Mouse (Mus musculus) liver, embryonic 13.5 days (tissue): ENCODE results near the gene Aasdh. TPM values are rescaled to one million over a fixed set of nuclear protein-coding genes. Genes with fewer than 3 reads are reported as not detected.
A peak's percentile ranks its signal among the peaks of the same experiment; 100 is the strongest.

Experiments used
- ATAC-seq: fragments of 200-750 bp; cut with Nextera tagmentation; 2 replicates; pipeline ENCODE4 v1.8.0; 2017; ENCODE audit warnings: low read depth, mild to moderate bottlenecking, moderate number of reproducible peaks, moderate library complexity
- DNase-seq: peaks from one replicate; pipeline ENCODE4 v3.0.0; 2022
- H3K27ac ChIP-seq: fragments of 300-500 bp; sonication (generic); 2 replicates; pipeline ENCODE4 v1.5.1; 2015; ENCODE audit warnings: moderate library complexity, mild to moderate bottlenecking, inconsistent platforms
- H3K27me3 ChIP-seq: fragments of 300-500 bp; sonication (generic); 2 replicates; pipeline ENCODE4 v1.6.1; 2015; ENCODE audit warnings: mild to moderate bottlenecking, inconsistent platforms
- H3K36me3 ChIP-seq: fragments of 300-500 bp; sonication (generic); 2 replicates; pipeline ENCODE4 v1.6.1; 2015; ENCODE audit warnings: mild to moderate bottlenecking, inconsistent platforms
- H3K4me1 ChIP-seq: fragments of 300-500 bp; sonication (generic); replicated peaks from 2 replicates; pipeline ENCODE4 v1.6.1; 2015; ENCODE audit warnings: inconsistent platforms
- H3K4me2 ChIP-seq: fragments of 300-500 bp; sonication (generic); 2 replicates; pipeline ENCODE4 v1.6.1; 2015; ENCODE audit warnings: inconsistent platforms, mild to moderate bottlenecking, moderate library complexity
- H3K4me3 ChIP-seq: fragments of 300-500 bp; sonication (generic); replicated peaks from 2 replicates; pipeline ENCODE4 v1.5.1; 2015; ENCODE audit warnings: mild to moderate bottlenecking, inconsistent platforms
- H3K9ac ChIP-seq: fragments of 300-500 bp; sonication (generic); 2 replicates; pipeline ENCODE4 v1.6.1; 2015; ENCODE audit warnings: mild to moderate bottlenecking, inconsistent platforms
- H3K9me3 ChIP-seq: fragments of 300-500 bp; sonication (generic); replicated peaks from 2 replicates; pipeline ENCODE4 v1.6.1; 2016; ENCODE audit warnings: inconsistent platforms
- WGBS: fragments of 180-500 bp; shearing (Covaris S2); methylation state at CpG from one replicate; pipeline ENCODE4 v1.1.7; 2015; ENCODE audit not compliant: insufficient replicate concordance; 5-methylcytosine and 5-hydroxymethylcytosine counted together
- polyA plus RNA-seq: library from polyadenylated mRNA; unstranded; fragments of >200 nt; fragmentation: Nextera tagmentation; extraction: Ambion mirVana; gene quantifications from 2 replicates; pipeline ENCODE4 v1.2.1, GENCODE M21; 2015

The Aasdh gene
- polyA plus RNA-seq, 1 experiment from 2014 or later, result 6.4 TPM

DNA sequence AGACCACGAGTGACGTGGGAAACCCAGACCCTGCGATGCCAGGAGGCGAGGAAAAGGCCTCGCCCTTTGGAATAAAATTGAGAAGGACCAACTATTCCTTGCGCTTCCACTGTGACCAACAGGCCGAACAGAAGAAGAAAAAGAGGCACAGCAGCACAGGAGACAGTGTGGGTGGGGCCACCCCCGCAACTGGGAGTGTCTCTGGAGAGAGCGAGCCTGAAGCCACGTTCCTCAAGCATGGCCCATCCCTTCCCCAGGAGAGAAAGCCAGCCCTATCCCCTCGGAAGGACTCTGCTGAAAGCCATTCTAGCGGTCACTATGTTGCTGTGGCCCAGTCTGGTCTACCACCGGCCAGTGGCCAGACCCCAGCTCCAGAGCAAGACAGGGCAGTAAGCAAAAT is 46.9 kb downstream of the Aasdh start:
- H3K9ac ChIP-seq, result no peak overlapping the region

DNA sequence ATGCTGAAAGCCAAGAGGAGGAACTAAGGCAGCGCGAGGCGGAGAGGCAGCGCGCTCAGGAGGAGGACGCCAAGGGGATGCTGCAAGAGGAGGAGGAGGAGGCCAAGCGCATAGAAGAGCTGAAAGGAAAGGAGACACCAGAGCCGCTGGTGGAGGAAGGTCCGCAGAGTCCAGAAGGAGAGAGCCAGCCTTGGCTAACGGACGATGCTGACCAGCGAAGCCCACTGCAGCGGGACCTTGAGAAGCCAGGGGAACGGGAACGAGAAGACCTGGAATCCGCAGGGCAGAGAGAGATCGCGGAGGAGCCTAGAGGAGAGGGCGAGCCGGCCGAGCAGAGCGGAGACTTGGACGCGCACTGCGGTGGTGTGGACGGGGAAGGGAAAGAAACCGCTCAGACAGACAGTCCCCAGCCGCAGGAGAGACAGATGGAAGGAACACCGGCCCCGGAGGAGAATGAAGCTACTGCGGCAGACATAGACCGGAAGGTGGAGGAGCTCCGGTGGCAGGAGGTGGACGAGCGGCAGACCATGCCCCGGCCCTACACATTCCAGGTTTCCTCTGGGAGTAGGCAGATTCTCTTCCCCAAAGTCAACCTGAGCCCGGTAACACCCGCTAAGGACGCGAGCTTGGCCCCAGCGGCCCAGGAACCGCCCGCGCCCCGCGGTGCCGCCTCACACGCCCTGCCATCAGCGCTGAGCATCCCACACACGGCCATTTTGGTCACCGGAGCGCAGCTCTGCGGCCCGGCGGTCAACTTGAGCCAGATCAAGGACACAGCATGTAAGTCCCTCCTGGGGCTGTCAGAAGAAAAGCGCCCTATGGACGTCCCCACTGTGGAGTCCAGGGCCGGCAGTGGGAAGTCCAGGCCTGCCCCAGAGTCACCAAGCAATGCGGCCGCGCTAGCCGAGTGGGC is 48.0 kb downstream of the Aasdh start:
- peaks cover 15% of the 10 kb centered on the region for H3K4me1 ChIP-seq

More for the DNA sequence above, 46.9 kb downstream of the Aasdh start:
- 66% methylated on average over 13 of the region's 13 CpGs for WGBS
- peaks cover 15% of the 10 kb centered on the region for H3K4me1 ChIP-seq
- H3K27ac ChIP-seq, result no peak overlapping the region
- no peak overlapping the region for H3K4me3 ChIP-seq
- peaks cover 7% of the 10 kb centered on the region; the same call in 1 of the 2 replicates for H3K36me3 ChIP-seq
- no peaks in the 10 kb centered on the region for H3K9me3 ChIP-seq
- no peak overlapping the region for H3K4me2 ChIP-seq
- H3K27me3 ChIP-seq, result peaks cover 48% of the 10 kb centered on the region
- no peak for ATAC-seq
- no peak for DNase-seq

DNA sequence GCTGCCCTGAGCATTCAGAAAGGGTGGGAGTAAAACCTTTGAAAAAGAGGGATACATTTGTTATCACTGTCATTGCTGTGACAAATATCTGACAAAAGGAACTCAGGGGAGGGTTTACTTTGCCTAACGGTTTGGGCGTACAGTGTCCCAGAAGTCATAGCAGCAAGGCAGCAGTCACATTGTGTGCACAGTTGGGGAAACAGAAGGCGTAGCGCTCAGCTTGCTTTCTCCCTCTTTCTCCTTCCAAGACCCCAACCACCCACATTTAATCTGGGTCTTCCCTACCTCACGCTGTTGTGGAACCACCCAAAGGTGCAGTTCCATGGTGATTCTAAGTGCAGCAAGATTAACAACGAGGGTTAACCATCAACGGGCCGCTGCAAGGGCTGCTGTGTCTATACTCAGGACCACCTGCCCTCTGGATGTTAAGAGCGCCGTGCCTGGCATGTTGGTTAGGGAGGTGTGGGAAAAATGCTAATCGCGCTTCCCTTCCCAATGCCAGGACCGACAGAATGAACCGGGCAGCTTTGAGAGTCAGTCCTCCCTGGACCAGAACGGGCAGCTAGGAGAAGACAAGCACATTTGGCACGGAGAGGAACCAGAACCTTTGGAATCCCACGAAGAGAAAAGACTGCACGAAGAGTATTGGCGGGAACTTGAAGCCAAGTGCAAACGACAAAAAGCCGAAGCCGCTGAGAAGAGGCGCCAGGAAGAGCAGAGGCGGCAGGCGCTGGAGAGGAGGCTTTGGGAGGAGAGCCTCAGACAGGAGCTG is 49.3 kb downstream of the Aasdh start:
- no peaks in the 10 kb centered on the region for H3K9me3 ChIP-seq
- H3K4me3 ChIP-seq, result peak overlapping the region; percentile 41
- WGBS, result 27% methylated on average over 25 of the region's 25 CpGs
- H3K27ac ChIP-seq, result no peak overlapping the region
- H3K27me3 ChIP-seq, result peaks cover 48% of the 10 kb centered on the region
- DNase-seq (no peak), ATAC-seq (no peak)
- H3K4me2 ChIP-seq, result peak overlapping the region; percentile 58
- peaks cover 15% of the 10 kb centered on the region for H3K4me1 ChIP-seq
- H3K9ac ChIP-seq, result no peak overlapping the region
- peaks cover 7% of the 10 kb centered on the region; the same call in 1 of the 2 replicates for H3K36me3 ChIP-seq

More for the DNA sequence above, 48.0 kb downstream of the Aasdh start:
- Histone ChIP-seq H3K4me2 (peak overlapping the region; percentile 58), H3K9me3 (no peaks in the 10 kb centered on the region), H3K27me3 (peaks cover 48% of the 10 kb centered on the region), H3K9ac (no peak overlapping the region), H3K4me3 (peak overlapping the region; percentile 41), H3K27ac (no peak overlapping the region), H3K36me3 (peaks cover 7% of the 10 kb centered on the region; the same call in 1 of the 2 replicates)
- DNase-seq, result no peak
- no peak for ATAC-seq
- 14% methylated on average over 62 of the region's 62 CpGs for WGBS

DNA sequence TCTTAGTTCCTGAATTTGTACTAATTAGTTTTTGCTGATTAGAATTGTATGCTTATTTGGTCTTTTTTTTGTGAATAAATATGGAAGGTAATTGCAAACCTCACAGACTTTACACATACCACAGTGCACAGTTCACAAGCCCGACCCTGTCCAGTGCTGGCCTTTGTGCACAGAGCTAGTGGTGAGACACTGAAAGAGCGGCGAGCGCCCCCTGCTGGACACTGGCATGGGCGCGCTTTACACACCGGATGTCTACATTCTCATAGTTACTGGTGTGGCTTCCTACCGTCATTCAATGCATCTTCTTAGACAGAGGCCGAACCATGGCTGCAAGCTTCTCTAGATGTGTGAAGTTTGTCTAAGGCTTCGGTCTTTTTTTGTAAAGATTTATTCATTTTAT is 51.8 kb downstream of the Aasdh start:
- no peak overlapping the region for H3K27ac ChIP-seq
- 10% methylated on average over 10 of the region's 10 CpGs for WGBS
- peak; percentile 80 for ATAC-seq

DNA sequence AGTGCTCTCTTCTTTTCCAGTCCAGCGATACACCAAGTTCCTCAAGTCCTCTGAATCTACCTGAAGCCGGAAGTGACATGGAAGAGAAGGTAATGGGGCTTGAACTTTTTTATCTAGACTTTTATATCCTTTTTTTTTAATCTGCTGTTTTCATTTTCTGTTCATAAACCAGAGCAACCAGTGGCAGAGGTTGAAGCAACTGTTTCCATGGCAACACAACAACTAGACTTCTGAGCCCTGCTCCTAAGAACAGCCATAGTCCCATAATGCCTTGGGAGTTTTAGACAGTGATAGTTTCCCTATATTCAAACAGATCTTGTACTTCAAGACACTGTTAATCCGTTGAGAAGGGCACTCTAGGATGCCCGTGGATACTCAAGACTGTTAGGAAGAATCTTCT is 54.0 kb downstream of the Aasdh start:
- DNase-seq (no peak), ATAC-seq (no peak)
- H3K4me1 ChIP-seq, result peaks cover 3% of the 10 kb centered on the region; the same call in 1 of the 2 replicates
- no peak overlapping the region for H3K4me2 ChIP-seq
- WGBS, result 59% methylated on average over 4 of the region's 4 CpGs
- no peak overlapping the region for H3K4me3 ChIP-seq
- H3K36me3 ChIP-seq, result no peaks in the 10 kb centered on the region
- H3K9me3 ChIP-seq, result no peaks in the 10 kb centered on the region
- H3K27ac ChIP-seq, result no peak overlapping the region
- H3K27me3 ChIP-seq, result peaks cover 16% of the 10 kb centered on the region
- no peak overlapping the region for H3K9ac ChIP-seq

More for the DNA sequence above, 51.8 kb downstream of the Aasdh start:
- 0 out of 2 replicates have a peak, but pooled peaks cover 4% of the 10 kb centered on the region for H3K36me3 ChIP-seq
- no peak overlapping the region for H3K4me2 ChIP-seq
- DNase-seq, result peak; percentile 61
- H3K27me3 ChIP-seq, result peaks cover 38% of the 10 kb centered on the region
- no peaks in the 10 kb centered on the region for H3K9me3 ChIP-seq
- no peak overlapping the region for H3K4me3 ChIP-seq
- no peak overlapping the region for H3K9ac ChIP-seq
- peaks cover 15% of the 10 kb centered on the region for H3K4me1 ChIP-seq

DNA sequence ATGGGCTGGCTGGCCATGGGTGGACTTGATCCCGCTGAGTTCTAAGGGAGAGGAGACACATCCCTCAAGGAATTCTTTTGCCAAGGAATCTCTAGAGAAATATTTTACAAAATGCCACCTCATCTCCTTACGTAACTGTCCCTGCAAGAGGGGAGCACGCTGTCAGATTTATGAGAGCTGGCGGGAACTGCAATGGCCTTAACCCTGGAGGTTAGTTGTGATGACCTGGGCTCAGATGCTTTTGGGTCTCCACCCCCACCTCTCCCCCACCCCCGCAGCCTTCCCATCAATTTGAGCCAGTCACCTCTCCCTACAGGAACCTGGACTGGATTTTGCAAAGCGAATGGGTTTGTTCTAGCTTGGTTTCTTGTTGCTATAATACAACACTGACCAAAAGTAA is 58.2 kb downstream of the Aasdh start:
- Histone ChIP-seq H3K27ac (no peak overlapping the region), H3K27me3 (no peaks in the 10 kb centered on the region), H3K9ac (no peak overlapping the region), H3K9me3 (no peaks in the 10 kb centered on the region), H3K36me3 (no peaks in the 10 kb centered on the region), H3K4me1 (peaks cover 1% of the 10 kb centered on the region), H3K4me2 (no peak overlapping the region), H3K4me3 (no peak overlapping the region)
- 81% methylated on average over 6 of the region's 6 CpGs for WGBS
- DNase-seq, result no peak
- no peak for ATAC-seq

GRCm38 (mm10) chr5:76844618-76845186 is 60.6 kb downstream of the Aasdh start:
- no peak overlapping the region for H3K9ac ChIP-seq
- 87% methylated on average over 14 of the region's 14 CpGs for WGBS
- no peak for ATAC-seq

GRCm38 (mm10) chr5:76843851-76844419 is 61.4 kb downstream of the Aasdh start:
- no peak overlapping the region for H3K4me2 ChIP-seq
- ATAC-seq, result no peak
- no peak overlapping the region for H3K9ac ChIP-seq
- peaks cover 7% of the 10 kb centered on the region for H3K4me1 ChIP-seq
- H3K36me3 ChIP-seq, result no peaks in the 10 kb centered on the region
- DNase-seq, result no peak
- H3K4me3 ChIP-seq, result no peak overlapping the region
- WGBS, result 77% methylated on average over 9 of the region's 9 CpGs
- H3K27me3 ChIP-seq, result no peaks in the 10 kb centered on the region
- H3K27ac ChIP-seq, result no peak overlapping the region
- no peaks in the 10 kb centered on the region for H3K9me3 ChIP-seq

More at GRCm38 (mm10) chr5:76844618-76845186, 60.6 kb downstream of the Aasdh start:
- Histone ChIP-seq H3K27ac (no peak overlapping the region), H3K36me3 (no peaks in the 10 kb centered on the region), H3K4me1 (peaks cover 7% of the 10 kb centered on the region), H3K4me2 (no peak overlapping the region), H3K4me3 (no peak overlapping the region), H3K27me3 (no peaks in the 10 kb centered on the region), H3K9me3 (no peaks in the 10 kb centered on the region)
- no peak for DNase-seq

DNA sequence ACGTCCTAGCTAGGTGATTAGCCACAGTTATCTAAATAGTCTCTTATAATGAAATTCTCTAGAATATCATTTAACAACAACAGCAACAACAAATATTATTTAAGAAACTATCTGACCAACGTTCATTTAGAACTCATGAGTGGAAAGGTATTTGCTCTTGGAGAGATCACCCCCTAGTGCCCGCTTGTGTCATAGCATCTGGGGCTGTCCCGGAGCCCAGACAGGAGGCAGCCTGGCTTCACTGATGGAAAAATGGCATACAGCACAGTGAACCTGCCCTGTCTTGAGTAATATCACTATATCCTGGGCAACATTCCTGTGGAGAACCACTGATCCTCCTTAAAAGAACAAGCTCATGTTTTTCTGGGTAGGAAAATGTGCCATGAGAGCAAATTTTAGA is 61.9 kb downstream of the Aasdh start:
- WGBS, result 15% methylated on average over 4 of the region's 4 CpGs
- H3K4me3 ChIP-seq, result no peak overlapping the region
- no peak overlapping the region for H3K9ac ChIP-seq
- DNase-seq (peak; percentile 52), ATAC-seq (no peak)
- H3K27ac ChIP-seq, result no peak overlapping the region
- no peaks in the 10 kb centered on the region for H3K36me3 ChIP-seq
- no peaks in the 10 kb centered on the region for H3K9me3 ChIP-seq
- H3K4me1 ChIP-seq, result peaks cover 7% of the 10 kb centered on the region
- no peak overlapping the region for H3K4me2 ChIP-seq
- H3K27me3 ChIP-seq, result no peaks in the 10 kb centered on the region

DNA sequence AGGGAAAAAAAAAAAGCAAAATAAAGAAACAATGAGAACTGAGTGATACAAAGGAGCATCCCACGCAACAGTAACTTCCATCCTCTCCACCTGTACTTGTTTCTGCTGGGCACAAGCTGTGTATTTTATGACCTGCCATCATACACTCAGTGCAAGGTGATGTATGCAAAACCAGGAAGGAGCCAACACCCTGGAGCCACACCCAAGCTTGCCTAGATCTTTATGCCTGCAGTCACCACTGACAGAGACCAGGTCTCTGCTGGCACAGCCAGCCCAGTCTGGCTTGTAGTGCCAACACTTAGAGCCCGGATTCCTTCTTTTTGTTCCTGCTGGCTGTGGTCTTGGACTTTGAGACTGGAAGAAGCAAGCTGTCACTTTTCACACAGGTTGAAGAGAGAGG is 63.5 kb downstream of the Aasdh start:
- Histone ChIP-seq H3K9me3 (no peaks in the 10 kb centered on the region), H3K36me3 (no peaks in the 10 kb centered on the region), H3K27ac (no peak overlapping the region), H3K9ac (no peak overlapping the region), H3K4me3 (no peak overlapping the region), H3K27me3 (no peaks in the 10 kb centered on the region), H3K4me1 (peaks cover 7% of the 10 kb centered on the region), H3K4me2 (no peak overlapping the region)
- 92% methylated on average over 2 of the region's 2 CpGs for WGBS
- ATAC-seq (no peak), DNase-seq (no peak)

DNA sequence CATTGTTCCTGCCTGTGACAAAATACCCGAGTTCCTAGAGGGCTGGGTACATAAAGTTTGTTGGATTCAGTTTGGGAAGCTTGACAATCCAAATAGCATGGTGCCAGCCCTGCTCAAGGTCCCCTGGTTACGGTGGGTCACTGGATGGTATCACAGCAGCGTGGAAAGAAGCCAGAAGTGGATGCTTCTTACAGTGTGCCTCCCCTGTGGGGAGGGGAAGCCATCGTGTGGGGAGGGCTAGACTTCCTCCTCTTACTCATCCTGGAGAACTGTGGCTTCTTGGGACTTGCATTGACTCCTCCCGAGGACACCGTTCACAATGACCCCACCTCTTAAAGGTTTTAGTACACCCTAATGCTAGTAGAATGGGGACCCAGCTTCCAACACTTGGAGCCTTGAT is 65.5 kb downstream of the Aasdh start:
- no peak overlapping the region for H3K4me2 ChIP-seq
- H3K4me1 ChIP-seq, result peaks cover 7% of the 10 kb centered on the region
- no peak overlapping the region for H3K4me3 ChIP-seq
- H3K36me3 ChIP-seq, result no peaks in the 10 kb centered on the region
- H3K9ac ChIP-seq, result no peak overlapping the region
- H3K9me3 ChIP-seq, result no peaks in the 10 kb centered on the region
- 61% methylated on average over 6 of the region's 6 CpGs for WGBS
- ATAC-seq (no peak), DNase-seq (no peak)
- H3K27me3 ChIP-seq, result no peaks in the 10 kb centered on the region
- no peak overlapping the region for H3K27ac ChIP-seq
